Mouse (Mus musculus): ENCODE data around the gene Hipk2.
A peak's percentile ranks its signal among the peaks of the same experiment; 100 is the strongest.

The Hipk2 gene

DNA sequence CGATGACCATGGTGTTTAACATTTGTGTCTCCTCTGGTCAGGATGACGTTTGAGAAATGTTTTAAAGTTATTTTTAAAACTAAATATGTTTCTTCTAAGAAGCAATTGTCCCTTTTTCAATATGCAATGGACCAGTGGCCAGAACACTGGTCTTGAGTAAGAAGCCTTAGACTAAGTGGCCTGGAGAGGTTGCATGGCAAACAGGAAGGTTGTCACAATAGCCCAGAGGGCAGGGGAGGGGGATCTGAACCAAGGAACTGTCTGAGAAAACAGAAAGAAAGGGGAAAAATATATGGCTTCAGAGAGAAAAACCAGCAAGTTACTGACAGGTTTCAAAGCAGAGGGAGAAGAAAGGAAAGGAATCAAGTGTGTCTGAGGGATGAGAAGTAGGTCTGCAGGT, 47.8 kb downstream of the Hipk2 start:
- DNase-seq (ENCODE audit: low spot score) = no peak

DNA sequence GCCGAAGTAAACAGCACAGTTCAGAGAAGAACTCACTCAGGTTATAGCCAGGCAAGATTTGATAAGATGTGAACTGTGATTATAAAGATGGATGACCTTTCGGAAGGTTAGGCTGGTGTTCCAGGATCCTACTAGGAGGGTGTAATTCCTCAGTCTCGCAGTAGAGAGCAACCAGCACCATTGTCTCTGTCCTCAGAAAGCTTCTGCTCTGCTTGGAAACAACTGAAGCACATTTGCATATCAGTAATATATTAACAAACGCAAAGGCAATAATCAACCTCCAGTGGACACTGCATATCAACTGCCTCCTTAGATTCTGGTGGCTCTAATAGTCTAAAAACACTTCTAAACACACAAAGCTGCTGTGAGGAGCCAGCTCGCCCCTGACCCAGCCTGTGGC, 48.5 kb downstream of the Hipk2 start:
- DNase-seq (ENCODE audit: low spot score) = peak; percentile 15

DNA sequence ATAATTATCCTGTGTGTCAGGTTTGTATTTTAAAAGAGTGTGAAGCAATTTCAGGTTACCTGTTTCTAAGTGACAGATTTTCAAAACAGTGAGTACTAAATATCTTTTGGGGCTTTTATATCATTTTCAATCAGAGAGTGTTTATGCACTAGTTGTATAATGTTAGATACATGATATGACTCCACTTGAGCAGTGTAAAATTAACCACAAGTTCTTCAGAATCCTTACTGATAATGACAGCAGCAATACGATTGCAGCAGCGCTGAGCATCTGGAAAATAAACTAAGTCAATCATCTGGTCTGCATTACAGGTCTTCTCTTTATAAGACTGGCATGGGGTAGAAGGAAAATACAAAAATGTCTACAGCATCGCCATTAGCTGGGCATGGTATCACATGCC, 49.1 kb downstream of the Hipk2 start:
- DNase-seq (ENCODE audit: low spot score) = no peak

DNA sequence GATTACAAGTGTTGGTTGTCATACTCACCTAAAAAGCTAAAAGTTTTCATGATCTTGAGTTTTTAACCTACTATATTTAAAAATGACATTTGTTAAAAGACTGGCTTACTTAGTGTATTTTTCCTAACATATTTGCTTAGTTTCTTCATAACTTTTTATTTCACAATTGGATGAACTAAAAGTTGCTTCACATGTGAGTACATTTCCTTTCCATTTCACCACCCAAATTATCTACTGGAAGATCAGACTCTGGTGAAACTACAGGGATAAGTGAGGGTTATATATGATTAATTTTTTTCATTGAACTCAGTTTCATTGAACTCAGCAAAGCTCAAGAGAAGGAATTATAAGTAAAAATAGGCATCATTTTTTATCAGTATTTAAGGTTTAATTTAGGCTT, 50.1 kb downstream of the Hipk2 start:
- DNase-seq (ENCODE audit: low spot score) = no peak

DNA sequence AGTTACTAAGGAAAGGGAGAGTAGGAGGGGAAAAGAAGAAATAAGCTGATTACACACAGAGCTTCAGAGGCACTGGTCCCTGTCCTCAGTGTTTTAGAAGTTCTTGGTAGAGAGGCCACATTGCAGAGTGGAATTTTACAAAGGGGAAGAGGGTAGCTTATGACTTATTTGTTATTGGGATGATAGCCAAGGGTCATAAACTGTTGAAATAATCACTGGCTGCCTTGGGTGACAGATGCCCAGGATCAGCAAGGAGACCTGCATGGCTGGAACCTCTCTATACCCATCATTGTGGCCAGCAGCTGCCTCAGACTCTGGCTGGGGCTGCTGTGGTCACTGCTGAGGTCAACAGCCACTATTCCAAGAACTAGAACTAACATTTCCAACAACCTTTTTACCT, 52.1 kb downstream of the Hipk2 start:
- DNase-seq (ENCODE audit: low spot score) = no peak

GRCm38 (mm10) chr6:38823164-38823563, 52.8 kb downstream of the Hipk2 start:
- DNase-seq (ENCODE audit: low spot score) = no peak

GRCm38 (mm10) chr6:38821686-38822085, 54.3 kb downstream of the Hipk2 start:
- no peak for DNase-seq (ENCODE audit: low spot score)

DNA sequence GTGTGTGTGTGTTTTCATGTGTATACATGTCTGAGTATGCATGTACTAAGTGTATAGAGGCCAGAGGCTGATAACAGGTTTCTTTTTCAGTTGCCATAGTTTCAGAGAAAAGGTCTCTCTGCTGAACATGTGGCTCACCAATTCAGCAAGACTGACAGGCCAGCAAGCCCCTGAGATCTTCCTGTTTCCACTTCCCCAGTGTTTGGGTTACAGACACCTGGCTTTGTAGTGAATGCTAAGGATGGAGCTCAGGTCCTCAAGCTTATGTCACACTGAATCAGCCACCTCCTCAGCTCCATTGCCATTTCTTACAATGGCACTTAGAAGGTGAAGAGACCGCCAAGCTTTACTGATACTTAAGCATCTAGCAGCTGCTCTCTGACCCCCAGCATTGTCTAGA, 55.1 kb downstream of the Hipk2 start:
- no peak for DNase-seq (ENCODE audit: low spot score)

DNA sequence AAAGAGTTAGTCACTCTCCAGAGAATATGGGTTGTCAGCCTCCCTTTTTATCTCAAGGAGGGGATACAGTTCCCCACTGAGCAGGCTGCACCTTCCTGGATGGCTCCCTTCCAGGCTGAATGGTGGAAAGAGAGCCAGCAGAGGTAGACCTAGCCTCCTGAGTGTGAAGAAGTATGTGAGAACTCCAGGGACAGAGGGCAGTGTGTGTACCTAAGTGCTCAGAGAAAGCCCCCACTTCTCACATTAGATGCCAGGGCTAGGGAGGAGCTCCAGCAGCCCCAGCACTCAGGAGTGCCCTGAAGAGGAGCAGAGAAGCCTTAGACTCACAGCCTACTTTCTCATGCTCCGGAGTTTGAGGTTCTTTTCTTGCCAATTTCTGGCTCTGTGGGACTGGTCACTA, 59.7 kb downstream of the Hipk2 start:
- no peak for DNase-seq (ENCODE audit: low spot score)

GRCm38 (mm10) chr6:38815582-38815981, 60.4 kb downstream of the Hipk2 start:
- no peak for DNase-seq (ENCODE audit: low spot score)

DNA sequence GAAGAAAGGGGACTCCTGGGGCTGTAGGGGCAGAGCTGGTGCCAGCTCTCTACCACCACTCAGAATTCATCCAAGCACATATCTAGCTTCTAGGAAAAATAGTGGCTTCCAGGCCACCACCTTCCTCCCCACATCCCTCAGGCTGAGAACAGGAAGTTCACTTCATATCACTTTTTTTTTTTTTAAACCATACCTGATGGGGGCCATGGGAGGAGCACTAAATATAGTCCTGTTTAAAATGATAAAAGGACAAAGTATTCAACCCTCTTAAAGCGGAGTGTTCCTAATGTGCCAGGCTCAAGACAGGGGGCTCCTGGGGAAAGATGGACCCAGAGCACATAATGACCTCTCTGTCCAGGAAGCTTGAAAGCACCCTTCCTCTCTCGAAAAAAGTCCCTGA, 61.3 kb downstream of the Hipk2 start:
- DNase-seq (ENCODE audit: low spot score) = no peak

DNA sequence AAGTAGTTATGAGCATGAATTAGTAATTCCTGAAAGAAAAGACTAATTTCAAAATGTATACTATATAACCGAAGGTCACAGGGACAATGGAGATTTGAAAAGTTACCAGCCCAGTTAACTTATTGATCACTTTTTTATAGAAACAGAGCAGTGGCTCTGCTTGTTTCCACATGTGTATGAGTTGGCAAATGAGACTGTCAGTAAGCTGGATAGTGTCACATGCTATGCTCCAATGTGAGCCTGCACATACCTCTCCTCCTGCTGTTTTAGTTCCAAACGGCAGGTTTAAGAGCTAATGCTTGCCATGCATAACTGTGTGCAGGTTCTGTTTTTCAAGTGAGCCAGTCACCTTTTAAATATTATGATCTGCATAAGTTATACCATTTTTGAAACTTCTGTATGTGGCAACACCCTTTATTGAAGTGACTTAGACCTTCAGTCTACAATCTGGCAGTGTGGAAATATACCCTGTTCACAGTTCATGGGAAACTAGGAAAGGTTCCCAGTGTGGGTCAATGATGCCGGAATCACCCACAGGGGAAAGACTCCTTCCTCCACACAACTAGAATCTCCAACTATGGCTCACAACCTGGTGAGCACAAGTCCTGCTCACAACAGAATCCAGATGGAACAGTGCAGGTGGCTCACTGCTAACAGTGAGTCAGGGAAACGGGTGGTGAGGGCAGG, 64.4 kb downstream of the Hipk2 start:
- DNase-seq (ENCODE audit: low spot score) = no peak

DNA sequence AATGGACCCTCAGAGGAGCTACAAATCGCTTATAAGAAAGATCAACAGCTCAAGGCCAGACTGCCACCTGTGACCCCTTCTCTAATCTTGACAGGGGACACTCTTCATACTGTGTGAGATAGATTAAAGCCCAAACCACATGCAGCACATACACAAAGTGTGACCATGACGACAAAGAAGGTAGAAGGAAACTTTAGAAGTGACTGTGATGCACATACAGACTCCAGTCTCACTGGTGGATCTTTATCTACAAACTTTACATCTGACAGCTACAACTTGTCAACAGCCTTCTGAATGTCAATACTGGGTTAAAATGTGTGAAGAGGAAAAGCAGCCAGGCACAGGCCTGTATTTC, 65.9 kb downstream of the Hipk2 start:
- DNase-seq (ENCODE audit: low spot score) = no peak

DNA sequence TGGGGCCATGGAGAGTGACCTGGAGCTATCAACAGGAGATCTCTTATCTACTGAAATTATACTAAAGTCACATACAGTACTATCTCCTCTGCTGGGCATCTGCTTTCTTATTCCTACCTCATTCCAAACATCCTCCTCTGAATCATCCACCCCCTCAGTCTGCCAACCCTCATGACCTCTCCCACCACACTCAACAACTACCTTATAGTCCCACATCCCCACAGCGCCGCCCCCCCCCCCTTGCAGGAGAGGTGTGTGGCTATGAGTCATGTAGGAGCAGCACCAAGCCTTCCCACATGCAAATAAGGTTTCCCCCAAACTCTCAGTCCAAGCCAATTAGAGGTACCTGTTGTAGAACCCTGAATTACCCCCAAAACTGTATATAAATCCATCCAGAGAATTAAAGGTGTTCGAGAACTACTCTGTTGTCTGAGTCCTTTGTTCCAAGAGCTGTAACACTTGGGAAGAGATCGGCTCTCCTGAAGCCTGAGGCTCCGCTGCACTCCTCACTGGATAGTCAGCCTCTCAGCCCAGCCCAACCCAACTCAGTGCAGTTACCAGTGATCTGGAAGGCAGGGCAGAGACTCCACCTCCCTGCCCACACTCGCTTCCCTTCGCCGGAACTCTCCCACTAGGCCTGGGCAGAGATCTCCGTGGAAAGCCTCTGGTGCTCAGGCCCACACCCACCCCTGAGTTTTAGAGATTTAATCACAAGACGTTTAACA, 66.4 kb downstream of the Hipk2 start:
- no peak for DNase-seq (ENCODE audit: low spot score)

DNA sequence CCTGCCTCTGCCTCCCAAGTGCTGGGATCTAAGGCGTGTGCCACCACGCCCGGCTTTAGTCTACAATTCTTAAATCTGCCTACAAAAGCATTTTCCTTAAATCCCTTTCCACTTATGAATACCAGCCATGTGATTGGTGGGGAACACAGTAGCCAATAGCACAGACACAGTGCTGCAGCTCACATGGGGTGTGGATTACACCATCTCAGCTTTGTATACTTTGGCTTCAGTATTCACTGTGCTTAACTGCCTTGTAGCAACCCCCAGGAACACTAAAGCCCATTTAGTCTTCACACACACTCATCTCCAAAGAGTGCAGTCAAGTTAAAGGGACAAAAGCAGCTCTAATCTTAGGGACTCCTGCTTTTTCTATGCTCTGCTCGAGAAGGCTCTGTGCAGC, 67.6 kb downstream of the Hipk2 start:
- no peak for DNase-seq (ENCODE audit: low spot score)

GRCm38 (mm10) chr6:38806963-38807445, 69.0 kb downstream of the Hipk2 start:
- no peak for DNase-seq (ENCODE audit: low spot score)

GRCm38 (mm10) chr6:38805612-38806011, 70.4 kb downstream of the Hipk2 start:
- no peak for DNase-seq (ENCODE audit: low spot score)

DNA sequence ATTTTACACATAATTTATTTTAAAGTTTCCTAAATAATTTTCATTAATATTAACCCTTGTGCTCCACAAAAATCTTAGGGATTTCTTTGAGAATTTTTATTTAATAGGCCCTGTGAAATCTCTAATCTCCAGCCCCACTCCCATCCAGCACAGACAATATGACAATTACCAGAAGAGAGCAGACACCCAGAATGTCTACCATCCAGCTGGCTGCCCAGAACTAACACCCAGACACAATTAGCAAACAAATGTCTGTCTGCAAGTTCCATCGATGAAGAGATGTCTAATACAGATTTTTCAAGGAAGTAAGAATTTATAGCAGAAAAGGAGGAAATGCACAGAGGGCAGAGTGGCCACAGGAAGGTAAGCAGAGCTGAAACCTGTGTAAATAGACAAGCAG, 74.7 kb downstream of the Hipk2 start:
- no peak for DNase-seq (ENCODE audit: low spot score)

- no peak for DNase-seq (ENCODE audit: low spot score)
These were observed 78.4 kb downstream of the Hipk2 start for GRCm38 (mm10) chr6:38797548-38797947.

- DNase-seq (ENCODE audit: low spot score) = no peak
These were observed 79.0 kb downstream of the Hipk2 start for GRCm38 (mm10) chr6:38796993-38797392.

GRCm38 (mm10) chr6:38796388-38796787, 79.6 kb downstream of the Hipk2 start:
- DNase-seq (ENCODE audit: low spot score) = no peak

DNA sequence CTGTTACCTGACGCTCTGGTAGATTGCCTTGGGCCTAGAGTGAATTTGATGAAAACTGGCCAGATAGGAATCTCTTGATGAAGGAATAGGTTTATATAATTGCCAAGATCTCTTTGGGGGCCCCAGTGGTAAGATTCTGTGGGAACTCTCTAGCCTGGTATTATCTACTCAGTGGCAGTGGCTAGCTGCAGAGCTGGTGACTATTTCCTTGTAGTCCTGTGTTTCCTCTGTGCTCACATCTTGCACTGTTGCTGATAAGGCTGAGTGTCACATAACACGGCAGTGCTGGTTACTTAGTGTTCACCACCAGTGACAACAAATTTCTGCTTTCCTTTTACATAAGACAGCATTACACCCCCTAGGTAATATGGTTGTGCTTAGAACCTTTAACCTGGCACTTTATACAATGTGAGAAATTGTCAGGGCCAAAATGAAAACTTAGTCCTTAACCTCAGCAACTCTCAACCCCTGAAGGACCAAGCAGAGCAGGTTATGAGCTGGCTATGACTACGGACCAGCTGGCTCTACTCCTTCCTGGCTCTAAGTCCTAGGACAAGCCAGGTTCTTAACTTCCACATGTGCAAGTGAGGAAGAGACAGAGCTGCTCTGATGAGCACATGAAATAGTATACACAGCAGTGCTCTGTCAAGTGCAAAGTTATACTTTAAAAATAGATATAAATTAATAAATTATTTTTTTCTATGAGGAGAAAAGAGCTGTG, 80.7 kb downstream of the Hipk2 start:
- no peak for DNase-seq (ENCODE audit: low spot score)

DNA sequence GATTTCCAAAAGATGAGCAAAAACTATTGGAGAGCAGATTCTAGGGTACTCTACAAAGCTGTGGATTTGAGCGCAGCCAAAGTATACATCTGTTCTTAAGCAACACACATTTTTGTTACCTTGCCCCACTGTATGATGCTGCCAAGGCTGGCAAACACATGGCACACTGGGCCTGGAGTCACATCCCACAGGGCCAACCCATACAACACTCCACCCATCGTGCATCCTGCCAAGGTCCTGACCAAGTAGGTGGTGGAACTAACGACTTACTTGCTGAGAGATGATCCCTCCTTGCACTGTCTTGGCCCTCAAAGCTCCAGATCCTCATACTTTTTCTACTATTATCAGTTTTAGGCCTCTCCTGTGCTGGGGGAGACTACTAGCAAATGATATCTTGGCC, 83.0 kb downstream of the Hipk2 start:
- DNase-seq (ENCODE audit: low spot score) = no peak
